Mouse (Mus musculus) G1E (cell line): ENCODE data around the gene Fmo6.

Experiments used
- CTCF ChIP-seq: IDR thresholded peaks from 2 replicates; pipeline ENCODE4 v1.5.1; 2012; ENCODE audit warnings: low read depth, low read length, inconsistent platforms, mixed read lengths
- GATA2 ChIP-seq: IDR thresholded peaks from 2 replicates; pipeline ENCODE4 v1.6.1; 2012; ENCODE audit warnings: low read depth, low read length, inconsistent platforms, borderline replicate concordance
- POLR2AphosphoS5 ChIP-seq: IDR thresholded peaks from 2 replicates; pipeline ENCODE4 v1.6.1; 2012; ENCODE audit warnings: low read depth, low read length, inconsistent platforms; ENCODE audit not compliant: insufficient replicate concordance
- TAL1 ChIP-seq: conservative IDR thresholded peaks from 2 replicates; pipeline ENCODE4 v1.6.1; 2012; ENCODE audit warnings: low read depth, low read length, inconsistent platforms, mixed read lengths

GRCm38 (mm10) chr1:162897838-162898811, 39.2 kb downstream of the Fmo6 start, which contains the start of gene Fmo2:
- TF ChIP-seq CTCF (no peak), TAL1 (no peak), GATA2 (no peak), POLR2AphosphoS5 (no peak)
